ENCODE assay signal across 10 mouse cellular contexts in genomic region chr1:54907066-54907639, GRCm38 (mm10). TPM values are rescaled to one million over a fixed set of nuclear protein-coding genes. Genes with fewer than 3 reads are reported as not detected.
DNase-seq lines count a peak whose midpoint lies in the region; ATAC-seq and TF ChIP-seq lines count a peak whose summit lies in the region.
"Had no signal": no experiment of that assay in that cellular context is flagged by ENCODE, and none has a peak within 500 bp of the region (broad histone marks: within the 10 kb centered on the region; RNA-seq: fewer than 3 reads in every experiment).

No protein-coding gene starts in this region.

- 0 out of 2 replicates have a peak, but pooled peaks cover 5% of the 10 kb centered on the region for H3K9me3 ChIP-seq in heart, embryonic 16.5 days (replicated peaks; ENCODE audit: control insufficient read depth, low read length)
- H3K9me3 ChIP-seq in hindbrain, embryonic 16.5 days (ENCODE audit: control insufficient read depth, low read length): no peaks in the 10 kb centered on the region
- H3K9me3 ChIP-seq: G1E; lung, embryonic 15.5 days had no signal

- DNase-seq in heart, adult 11 months: no peak
- DNase-seq in T-cell, adult 2 months (ENCODE audit: low spot score): peak; percentile 70
- DNase-seq in cerebellum, postnatal 4 days (ENCODE audit: low spot score in 2 of 2): no peak
- no peak for DNase-seq in left cerebral cortex, postnatal 10 days (ENCODE audit: extremely low spot score in 1 of 2, low spot score in 2 of 2)
- no peak for DNase-seq in cerebellum, adult 8-10 months

- peak overlapping the region; percentile 15; the same call in 1 of the 2 replicates for H3K4me3 ChIP-seq in heart, embryonic 16.5 days (ENCODE audit: low read length)
- no peak overlapping the region for H3K4me3 ChIP-seq in hindbrain, embryonic 16.5 days (ENCODE audit: low read length)
- no peak overlapping the region for H3K4me3 ChIP-seq in small intestine, adult 2 months (ENCODE audit: low read depth, low read length)
- H3K4me3 ChIP-seq: lung, embryonic 15.5 days had no signal

- H3K9ac ChIP-seq in heart, embryonic 16.5 days (ENCODE audit: low read length): 0 out of 2 replicates have a peak overlapping the region, but pooled peaks have one; percentile 9
- H3K9ac ChIP-seq in hindbrain, embryonic 16.5 days (ENCODE audit: low read depth, low read length): peak overlapping the region; percentile 18
- H3K9ac ChIP-seq: lung, embryonic 15.5 days had no signal

- TF ChIP-seq POLR2A in small intestine, adult 2 months (IDR thresholded peaks at IDR 0.05; ENCODE audit: low read depth, low read length): no peak

- ATAC-seq in heart, embryonic 16.5 days (replicated peaks; ENCODE audit: extremely low read depth, insufficient read depth, low FRiP score): no peak
- no peak for ATAC-seq in hindbrain, embryonic 16.5 days

- H3K27me3 ChIP-seq in heart, embryonic 16.5 days (ENCODE audit: control insufficient read depth, insufficient read depth, low read length): no peaks in the 10 kb centered on the region
- no peaks in the 10 kb centered on the region for H3K27me3 ChIP-seq in hindbrain, embryonic 16.5 days (replicated peaks; ENCODE audit: control insufficient read depth, insufficient read depth, low read length)
- H3K27me3 ChIP-seq in small intestine, adult 2 months (ENCODE audit: control insufficient read depth, insufficient read depth, low read length): no peaks in the 10 kb centered on the region
- H3K27me3 ChIP-seq: lung, embryonic 15.5 days had no signal

- H3K27ac ChIP-seq in heart, embryonic 16.5 days (ENCODE audit: low read length): peak overlapping the region; percentile 41; the same call in 1 of the 2 replicates
- no peak overlapping the region for H3K27ac ChIP-seq in hindbrain, embryonic 16.5 days (ENCODE audit: low read depth, low read length)
- peak overlapping the region; percentile 40; the same call in 1 of the 2 replicates for H3K27ac ChIP-seq in small intestine, adult 2 months (ENCODE audit: insufficient read depth, low read depth, low read length)
- H3K27ac ChIP-seq: lung, embryonic 15.5 days had no signal

- H3K4me2 ChIP-seq in heart, embryonic 16.5 days (ENCODE audit: low read depth, low read length): peak overlapping the region; percentile 15
- H3K4me2 ChIP-seq in hindbrain, embryonic 16.5 days (ENCODE audit: low read length): no peak overlapping the region
- H3K4me2 ChIP-seq: lung, embryonic 15.5 days had no signal

- H3K4me1 ChIP-seq in heart, embryonic 16.5 days (ENCODE audit: control insufficient read depth, insufficient read depth, low read length): peaks cover 27% of the 10 kb centered on the region
- H3K4me1 ChIP-seq in hindbrain, embryonic 16.5 days (ENCODE audit: control insufficient read depth, insufficient read depth, low read depth, low read length): peaks cover 10% of the 10 kb centered on the region
- peaks cover 11% of the 10 kb centered on the region for H3K4me1 ChIP-seq in small intestine, adult 2 months (ENCODE audit: control insufficient read depth, insufficient read depth, insufficient read length, low read length)

- no peak for TF ChIP-seq CTCF in small intestine, adult 2 months (IDR thresholded peaks at IDR 0.05; ENCODE audit: extremely low read depth, insufficient read length, insufficient replicate concordance, low read depth, low read length)

- WGBS in heart, embryonic 16.5 days: 64% methylated on average over 15 of the region's 15 CpGs
- 53% methylated on average over 15 of the region's 15 CpGs for WGBS in hindbrain, embryonic 16.5 days
- 84% methylated on average over 15 of the region's 15 CpGs for WGBS in small intestine, adult 2 months

- H3K36me3 ChIP-seq in heart, embryonic 16.5 days (ENCODE audit: control insufficient read depth, insufficient read depth): no peaks in the 10 kb centered on the region
- H3K36me3 ChIP-seq in hindbrain, embryonic 16.5 days (ENCODE audit: control insufficient read depth, insufficient read depth, low read length): no peaks in the 10 kb centered on the region
- no peaks in the 10 kb centered on the region for H3K36me3 ChIP-seq in small intestine, adult 2 months (ENCODE audit: control insufficient read depth, insufficient read depth, low read length)
- H3K36me3 ChIP-seq: G1E; lung, embryonic 15.5 days had no signal

- intact Hi-C loops in left cerebral cortex, postnatal 10 days (cut with DNase I): no loop called here

RNA-seq across cellular contexts. Expression of gene Ankrd44, which starts 19.0 kb away (rescaled TPM):
- 8.7 and 11.4 TPM in 2 replicates for polyA plus RNA-seq in heart, embryonic 16.5 days (2015; fragmentation: Nextera tagmentation; extraction: Ambion mirVana)
- 19.5 TPM in 2 replicates for polyA plus RNA-seq in hindbrain, embryonic 16.5 days (2015; fragmentation: Nextera tagmentation; extraction: Ambion mirVana)
- polyA plus RNA-seq in small intestine, adult 2 months (2012; rRNA removed): 3.7 and 4.2 TPM in 2 replicates
- 10 to 100 TPM; 35.2 to 37.8 TPM for total RNA-seq in left cerebral cortex, postnatal 10 days (2021)
